Mouse (Mus musculus) CH12.LX (cell line): ENCODE data around the gene Fam171b. TPM values are rescaled to one million over a fixed set of nuclear protein-coding genes. Genes with fewer than 3 reads are reported as not detected.

Experiments
- DNase-seq: peaks from one replicate; pipeline ENCODE4 v3.0.0-alpha.2; 2013; ENCODE audit errors: extremely low read depth
- H3K27ac ChIP-seq: 2 replicates; pipeline ENCODE4 v1.5.1; 2012; ENCODE audit warnings: low read depth, mild to moderate bottlenecking, control low read depth, moderate library complexity; ENCODE audit not compliant: insufficient read depth
- H3K27me3 ChIP-seq: replicated peaks from 2 replicates; pipeline ENCODE3; 2012; ENCODE audit warnings: inconsistent platforms
- H3K36me3 ChIP-seq, 2 experiments: replicated peaks in 1 of 2; 2 replicates each; pipeline versions ENCODE3 to v1.6.1; 2012; ENCODE audit warnings: inconsistent platforms in 1 of 2, low read length in 1 of 2, mild to moderate bottlenecking in 1 of 2, mixed read lengths in 1 of 2, moderate library complexity in 1 of 2; ENCODE audit not compliant: control insufficient read depth in 1 of 2, insufficient read depth in 1 of 2
- H3K4me1 ChIP-seq, 2 experiments: 2 replicates each; pipeline ENCODE4 v1.6.1; 2012; ENCODE audit warnings: inconsistent platforms in 1 of 2, moderate library complexity in 1 of 2; ENCODE audit not compliant: insufficient read depth in 2 of 2, control insufficient read depth in 1 of 2
- H3K4me2 ChIP-seq: 2 replicates; pipeline ENCODE4 v1.6.1; 2012; ENCODE audit warnings: low read depth, mild to moderate bottlenecking, control low read depth; ENCODE audit not compliant: poor library complexity, insufficient read depth, severe bottlenecking
- H3K4me3 ChIP-seq, 3 experiments: fragments of 150-350 bp in 1 of 3; sonication (generic) in 1 of 3; replicated peaks in 1 of 3; 2 replicates each; pipeline versions ENCODE3 to v1.5.1; 2011 to 2012; ENCODE audit warnings: low read depth in 2 of 3, low read length in 2 of 3, mild to moderate bottlenecking in 2 of 3, moderate library complexity in 2 of 3, control low read depth in 1 of 3, improper control_type of control experiment in 1 of 3, inconsistent platforms in 1 of 3, mixed read lengths in 1 of 3; ENCODE audit not compliant: poor library complexity in 1 of 3
- H3K79me2 ChIP-seq: replicated peaks from 2 replicates; pipeline ENCODE4 v1.6.1; 2012; ENCODE audit warnings: mild to moderate bottlenecking, moderate library complexity; ENCODE audit not compliant: control insufficient read depth, poor library complexity, insufficient read depth, severe bottlenecking; ENCODE audit errors: extremely low read depth
- H3K9ac ChIP-seq: 2 replicates; pipeline ENCODE4 v1.6.1; 2012; ENCODE audit warnings: low read depth, mild to moderate bottlenecking, control low read depth, moderate library complexity; ENCODE audit not compliant: insufficient read depth
- H3K9me3 ChIP-seq: replicated peaks from 2 replicates; pipeline ENCODE3; 2012; ENCODE audit warnings: low read length, inconsistent platforms, mixed read lengths
- EP300 ChIP-seq: IDR thresholded peaks from 2 replicates; pipeline ENCODE4 v1.6.1; 2011; ENCODE audit warnings: low read length, improper control_type of control experiment
- IRF4 ChIP-seq: IDR thresholded peaks from 2 replicates; pipeline ENCODE4 v1.6.1; 2014; ENCODE audit warnings: low read depth, mild to moderate bottlenecking, inconsistent platforms, low read length, improper control_type of control experiment
- JUN ChIP-seq: IDR thresholded peaks from 2 replicates; pipeline ENCODE4 v1.6.1; 2011; ENCODE audit warnings: low read depth, mild to moderate bottlenecking, low read length, improper control_type of control experiment, moderate library complexity; ENCODE audit not compliant: insufficient read depth
- MAX ChIP-seq: IDR thresholded peaks from 2 replicates; pipeline ENCODE4 v1.6.1; 2011; ENCODE audit warnings: low read length, improper control_type of control experiment
- MYC ChIP-seq: IDR thresholded peaks from 2 replicates; pipeline ENCODE4 v1.6.1; 2011; ENCODE audit warnings: low read depth, mild to moderate bottlenecking, improper control_type of control experiment, low read length
- NRF1 ChIP-seq: IDR thresholded peaks from 2 replicates; pipeline ENCODE4 v1.6.1; 2014; ENCODE audit warnings: low read depth, mild to moderate bottlenecking, inconsistent platforms, low read length, improper control_type of control experiment, moderate library complexity
- RAD21 ChIP-seq: IDR thresholded peaks from 2 replicates; pipeline ENCODE4 v1.6.1; 2011; ENCODE audit warnings: low read depth, mild to moderate bottlenecking, low read length, improper control_type of control experiment, moderate library complexity
- SIN3A ChIP-seq: IDR thresholded peaks from 2 replicates; pipeline ENCODE4 v1.6.1; 2012; ENCODE audit warnings: low read length, improper control_type of control experiment, inconsistent platforms
- SMC3 ChIP-seq: IDR thresholded peaks from 2 replicates; pipeline ENCODE4 v1.6.1; 2011; ENCODE audit warnings: low read depth, low read length, improper control_type of control experiment
- TBP ChIP-seq: conservative IDR thresholded peaks from 2 replicates; pipeline ENCODE4 v1.6.1; 2011; ENCODE audit warnings: low read depth, low read length, improper control_type of control experiment
- USF1 ChIP-seq: IDR thresholded peaks from 2 replicates; pipeline ENCODE4 v1.6.1; 2014; ENCODE audit warnings: low read depth, mild to moderate bottlenecking, inconsistent platforms, low read length, improper control_type of control experiment
- ZC3H11A ChIP-seq: IDR thresholded peaks from 2 replicates; pipeline ENCODE4 v1.6.1; 2012; ENCODE audit warnings: low read depth, mild to moderate bottlenecking, inconsistent platforms, low read length, improper control_type of control experiment
- ZNF384 ChIP-seq: IDR thresholded peaks from 2 replicates; pipeline ENCODE4 v1.6.1; 2012; ENCODE audit warnings: low read depth, low read length, improper control_type of control experiment, inconsistent platforms
- dilution Hi-C: fragments of 300-500 bp; cut with MboI; formaldehyde crosslinking; loops from 2 replicates; pipeline ENCODE4 v1.14.3; 2020; ENCODE audit warnings: low sequenced_read_pairs; ENCODE audit not compliant: extremely low pct_unique_long_range_greater_than_20kb, extremely low pct_ligation_motif_present
- in situ Hi-C: fragments of 300-500 bp; cut with MboI; formaldehyde crosslinking; loops from 3 replicates; pipeline ENCODE4 v1.14.3; 2019; ENCODE audit warnings: low sequenced_read_pairs, low pct_ligation_motif_present, low pct_unique_long_range_greater_than_20kb, mixed read lengths
- polyA plus RNA-seq: library from polyadenylated mRNA; unstranded; fragments of >175 nt; gene quantifications from 2 replicates; pipeline ENCODE4 v1.2.1, GENCODE M21; 2012; ENCODE audit warnings: low read depth; ENCODE audit not compliant: insufficient read length
- total RNA-seq, 2 experiments: library from RNA; depleted of rRNA; stranded (reverse); fragments of 300-350 nt in 1 of 2; fragments of >200 nt in 1 of 2; gene quantifications; 2 replicates each; pipeline ENCODE4 v1.2.3; 2012 to 2014

Fam171b gene
- total and polyA plus RNA-seq, 3 experiments, result 0.72 to 2.1 (median 0.77) TPM

- in situ Hi-C loops, result loop anchor here (25.0 kb wide), 1 partner anchor 124 kb away; the partner anchor contains the start of gene Zswim2
These were observed 947 bp downstream of the Fam171b start for GRCm38 (mm10) chr2:83813273-83813892.

GRCm38 (mm10) chr2:83814009-83814408, 1.6 kb downstream of the Fam171b start:
- TF ChIP-seq EP300 (no peak), JUN (no peak), SIN3A (no peak), RAD21 (no peak), TBP (no peak), ZNF384 (no peak)
- TF ChIP-seq, all 38 proteins: peak for 0
- Histone ChIP-seq H3K79me2 (no peaks in the 10 kb centered on the region), H3K4me3 (peak overlapping the region in 2 of 3 experiments; percentile 9 to 23), H3K36me3 (no peaks in the 10 kb centered on the region), H3K27ac (no peak overlapping the region), H3K4me2 (peak overlapping the region; percentile 53), H3K9me3 (no peaks in the 10 kb centered on the region), H3K27me3 (peaks cover 9% of the 10 kb centered on the region), H3K4me1 (peaks cover 0 to 7% of the 10 kb centered on the region in 2 experiments; a peak in 1 of 4 replicates), H3K9ac (peak overlapping the region; percentile 34)
- dilution Hi-C loops (no loop called here), in situ Hi-C loops (loop anchor here (25.0 kb wide), 1 partner anchor 123 kb away; the partner anchor contains the start of gene Zswim2)
- no peak for DNase-seq

More at GRCm38 (mm10) chr2:83813273-83813892, 947 bp downstream of the Fam171b start:
- Histone ChIP-seq H3K79me2 (no peaks in the 10 kb centered on the region), H3K27ac (no peak overlapping the region), H3K4me3 (peak overlapping the region in 2 of 3 experiments; percentile 28 to 72), H3K27me3 (peaks cover 9% of the 10 kb centered on the region), H3K9ac (peak overlapping the region; percentile 34), H3K9me3 (no peaks in the 10 kb centered on the region), H3K36me3 (no peaks in the 10 kb centered on the region), H3K4me2 (peak overlapping the region; percentile 53), H3K4me1 (peaks cover 0 to 7% of the 10 kb centered on the region in 2 experiments; a peak in 1 of 4 replicates)
- TF ChIP-seq NRF1 (no peak), MYC (no peak), ZC3H11A (no peak), IRF4 (0 out of 2 replicates have a peak, but pooled peaks have one; percentile 5), SIN3A (0 out of 2 replicates have a peak, but pooled peaks have one; percentile 30), EP300 (no peak), SMC3 (no peak), MAX (no peak)
- dilution Hi-C loops, result no loop called here
- no peak for DNase-seq

- no peak overlapping the region for H3K4me2 ChIP-seq
- DNase-seq, result no peak
- H3K4me1 ChIP-seq, result peaks cover 0 to 7% of the 10 kb centered on the region in 2 experiments; a peak in 1 of 4 replicates
- dilution Hi-C loops, result no loop called here
- H3K9me3 ChIP-seq, result no peaks in the 10 kb centered on the region
- no peak overlapping the region for H3K27ac ChIP-seq
- H3K27me3 ChIP-seq, result peaks cover 6% of the 10 kb centered on the region
- in situ Hi-C loops, result loop anchor here (25.0 kb wide), 1 partner anchor 121 kb away; the partner anchor contains the start of gene Zswim2
- no peak overlapping the region for H3K9ac ChIP-seq
- H3K4me3 ChIP-seq, result no peak overlapping the region
- H3K79me2 ChIP-seq, result no peaks in the 10 kb centered on the region
- H3K36me3 ChIP-seq, result no peaks in the 10 kb centered on the region
- no peak for TF ChIP-seq USF1
- TF ChIP-seq EP300, result no peak
- no peak for TF ChIP-seq MYC
These were observed 3.7 kb downstream of the Fam171b start for GRCm38 (mm10) chr2:83816147-83816546.
